Mouse (Mus musculus): ENCODE measurements around the gene Gpr182. TPM values are rescaled to one million over a fixed set of nuclear protein-coding genes. Genes with fewer than 3 reads are reported as not detected.
"Not testable (repeated sequence)": the region's sequence is repeated elsewhere in the genome, so short reads cannot be mapped to it uniquely, and the experiment has no call there.

The Gpr182 gene
- polyA plus RNA-seq (2014; fragmentation: Nextera tagmentation; extraction: Ambion mirVana), result 2.6 and 3.2 TPM in 2 replicates

DNA sequence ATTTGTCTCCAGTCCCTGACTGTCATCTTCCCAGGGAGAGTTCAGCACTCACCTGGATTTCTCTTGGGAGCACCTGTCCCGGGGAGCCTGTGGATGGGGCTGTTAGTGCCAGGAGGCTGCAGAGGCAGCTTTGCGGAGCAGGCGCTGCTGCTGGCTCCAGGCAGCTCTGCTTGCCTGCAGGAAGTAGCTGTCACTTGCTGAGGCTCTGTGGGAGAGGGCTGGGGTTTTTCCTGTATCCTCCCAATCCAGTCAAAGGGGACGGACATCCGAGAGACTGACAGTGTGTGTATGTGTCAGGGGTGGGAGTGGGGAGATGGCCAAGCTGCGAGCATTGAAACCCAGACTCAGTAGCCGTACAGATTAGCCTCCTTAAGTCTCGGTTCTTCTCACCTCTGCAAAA, at the start of gene Gpr182:
Gene Gpr182 (minus strand): TSS at position 185 of the 400 bp plus-strand sequence.
- H3K9ac ChIP-seq, result no peak within 1 kb of the TSS
- H3K4me2 ChIP-seq, result peak within 1 kb of the TSS; percentile 54
- peak; percentile 61 for DNase-seq
- WGBS, result 27% methylated on average over 8 of the region's 8 CpGs
- H3K4me1 ChIP-seq (ENCODE audit: insufficient read depth), result 0 out of 2 replicates have a peak, but pooled peaks cover 5% of the 10 kb centered on the region
- TF ChIP-seq CTCF (IDR thresholded peaks at IDR 0.05; ENCODE audit: low read depth), result no peak
- no peaks in the 10 kb centered on the region for H3K9me3 ChIP-seq (ENCODE audit: low read depth, low read length)
- peaks cover 18% of the 10 kb centered on the region for H3K36me3 ChIP-seq (ENCODE audit: insufficient read depth)
- ATAC-seq (ENCODE audit: insufficient read depth), result peak; percentile 51; the same call in 1 of the 2 replicates
- no peak within 1 kb of the TSS for H3K27ac ChIP-seq (ENCODE audit: low read depth)
- H3K27me3 ChIP-seq (ENCODE audit: insufficient read depth, low read length), result no peaks in the 10 kb centered on the region
- peak within 1 kb of the TSS; percentile 24 for H3K4me3 ChIP-seq (ENCODE audit: low read depth, low read length)

DNA sequence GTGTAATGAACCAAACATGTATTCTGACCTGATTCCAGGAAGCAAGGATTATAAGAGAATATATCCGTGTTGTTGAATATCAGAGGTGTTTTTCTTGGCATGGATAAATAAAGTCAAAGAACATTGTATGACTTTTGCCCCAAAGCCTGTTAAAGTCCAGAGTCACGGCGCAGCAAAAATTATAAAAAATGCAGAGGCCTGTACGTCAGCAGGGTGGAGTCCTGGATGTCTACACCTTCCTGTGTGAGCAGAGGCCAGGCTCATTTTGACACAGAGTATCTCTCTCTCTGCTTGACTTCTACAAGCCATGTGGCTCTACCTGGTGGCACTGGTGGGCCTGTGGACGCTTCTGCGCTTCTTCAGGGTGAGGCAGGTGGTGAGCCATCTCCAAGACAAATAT, 49.4 kb upstream of the Gpr182 start, which contains the start of gene Rdh16:
Gene Rdh16 (plus strand): TSS at position 262 of the 400 bp plus-strand sequence.
- Histone ChIP-seq H3K9ac (no peak within 1 kb of the TSS), H3K4me1 (ENCODE audit: insufficient read depth) (no peaks in the 10 kb centered on the region), H3K27me3 (ENCODE audit: insufficient read depth, low read length) (no peaks in the 10 kb centered on the region), H3K36me3 (ENCODE audit: insufficient read depth) (no peaks in the 10 kb centered on the region), H3K4me3 (ENCODE audit: low read depth, low read length) (no peak within 1 kb of the TSS), H3K4me2 (no peak within 1 kb of the TSS), H3K27ac (ENCODE audit: low read depth) (no peak within 1 kb of the TSS), H3K9me3 (ENCODE audit: low read depth, low read length) (no peaks in the 10 kb centered on the region)
- ATAC-seq (ENCODE audit: insufficient read depth) (no peak), DNase-seq (no peak)
- 81% methylated on average over 6 of the region's 6 CpGs for WGBS
- no peak for TF ChIP-seq CTCF (IDR thresholded peaks at IDR 0.05; ENCODE audit: low read depth)

- Histone ChIP-seq H3K9me3 (ENCODE audit: low read depth, low read length) (no peaks in the 10 kb centered on the region; the same call in 1 of the 2 replicates), H3K27ac (ENCODE audit: low read depth) (no peak overlapping the region), H3K36me3 (ENCODE audit: insufficient read depth) (no peaks in the 10 kb centered on the region), H3K4me2 (no peak overlapping the region), H3K4me1 (ENCODE audit: insufficient read depth) (no peaks in the 10 kb centered on the region), H3K27me3 (ENCODE audit: insufficient read depth, low read length) (no peaks in the 10 kb centered on the region), H3K4me3 (ENCODE audit: low read depth, low read length) (no peak overlapping the region), H3K9ac (no peak overlapping the region)
- WGBS, result 76% methylated on average over 1 of the region's 1 CpGs
- TF ChIP-seq CTCF (IDR thresholded peaks at IDR 0.05; ENCODE audit: low read depth), result no peak
- DNase-seq (no peak), ATAC-seq (ENCODE audit: insufficient read depth) (no peak)
These were observed 47.8 kb upstream of the Gpr182 start for GRCm38 (mm10) chr10:127799295-127799694.

GRCm38 (mm10) chr10:127785411-127785810, 33.9 kb upstream of the Gpr182 start:
- H3K27me3 ChIP-seq (ENCODE audit: insufficient read depth, low read length), result not testable (repeated sequence)

GRCm38 (mm10) chr10:127782321-127782720, 30.8 kb upstream of the Gpr182 start:
- not testable (repeated sequence) for H3K4me3 ChIP-seq (ENCODE audit: low read depth, low read length); H3K4me2 ChIP-seq; H3K27ac ChIP-seq (ENCODE audit: low read depth); ATAC-seq (ENCODE audit: insufficient read depth); DNase-seq; H3K27me3 ChIP-seq (ENCODE audit: insufficient read depth, low read length); H3K9me3 ChIP-seq (ENCODE audit: low read depth, low read length); H3K4me1 ChIP-seq (ENCODE audit: insufficient read depth); H3K36me3 ChIP-seq (ENCODE audit: insufficient read depth); H3K9ac ChIP-seq
- WGBS, result 94% methylated on average over 17 of the region's 17 CpGs

More at GRCm38 (mm10) chr10:127785411-127785810, 33.9 kb upstream of the Gpr182 start:
- not testable (repeated sequence) for H3K27ac ChIP-seq (ENCODE audit: low read depth); H3K9ac ChIP-seq; H3K4me2 ChIP-seq; H3K4me3 ChIP-seq (ENCODE audit: low read depth, low read length); ATAC-seq (ENCODE audit: insufficient read depth); H3K36me3 ChIP-seq (ENCODE audit: insufficient read depth); H3K4me1 ChIP-seq (ENCODE audit: insufficient read depth); H3K9me3 ChIP-seq (ENCODE audit: low read depth, low read length); DNase-seq
- 92% methylated on average over 1 of the region's 1 CpGs for WGBS

GRCm38 (mm10) chr10:127776011-127776410, 24.5 kb upstream of the Gpr182 start, which contains the start of gene Rdh9:
Gene Rdh9 (plus strand): TSS chr10:127776386.
- no peaks in the 10 kb centered on the region for H3K27me3 ChIP-seq (ENCODE audit: insufficient read depth, low read length)
- WGBS, result 72% methylated on average over 2 of the region's 2 CpGs

DNA sequence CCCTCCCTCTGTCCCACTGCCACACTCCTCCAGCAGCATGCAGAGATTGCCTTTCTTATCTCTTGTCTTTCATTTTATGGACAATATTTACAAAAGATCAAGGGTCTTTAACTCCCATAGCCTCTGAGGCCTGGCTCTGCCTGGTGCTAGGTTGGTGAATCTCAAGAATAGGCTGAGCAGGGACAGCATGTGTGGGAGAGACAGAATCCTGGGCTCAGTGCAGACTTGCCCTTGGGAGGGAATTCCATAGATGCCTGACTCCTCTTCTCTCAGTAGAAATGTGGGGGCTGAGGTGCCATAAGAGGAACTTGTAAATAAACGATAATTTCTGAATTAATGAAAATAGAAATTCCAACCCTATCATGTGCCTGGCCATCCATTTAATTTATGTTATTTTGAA, 15.0 kb upstream of the Gpr182 start:
- Histone ChIP-seq H3K27me3 (ENCODE audit: insufficient read depth, low read length) (no peaks in the 10 kb centered on the region), H3K4me3 (ENCODE audit: low read depth, low read length) (no peak overlapping the region), H3K9ac (no peak overlapping the region), H3K36me3 (ENCODE audit: insufficient read depth) (no peaks in the 10 kb centered on the region), H3K4me1 (ENCODE audit: insufficient read depth) (no peaks in the 10 kb centered on the region), H3K27ac (ENCODE audit: low read depth) (no peak overlapping the region), H3K9me3 (ENCODE audit: low read depth, low read length) (no peaks in the 10 kb centered on the region), H3K4me2 (no peak overlapping the region)
- DNase-seq (no peak), ATAC-seq (ENCODE audit: insufficient read depth) (no peak)
- TF ChIP-seq CTCF (IDR thresholded peaks at IDR 0.05; ENCODE audit: low read depth), result no peak
- WGBS, result 76% methylated on average over 1 of the region's 1 CpGs

More at GRCm38 (mm10) chr10:127776011-127776410, 24.5 kb upstream of the Gpr182 start, which contains the start of gene Rdh9:
- Histone ChIP-seq H3K36me3 (ENCODE audit: insufficient read depth) (no peaks in the 10 kb centered on the region), H3K4me3 (ENCODE audit: low read depth, low read length) (no peak within 1 kb of the TSS), H3K9ac (no peak within 1 kb of the TSS), H3K4me2 (no peak within 1 kb of the TSS), H3K4me1 (ENCODE audit: insufficient read depth) (no peaks in the 10 kb centered on the region), H3K27ac (ENCODE audit: low read depth) (no peak within 1 kb of the TSS), H3K9me3 (ENCODE audit: low read depth, low read length) (no peaks in the 10 kb centered on the region)
- DNase-seq (no peak), ATAC-seq (ENCODE audit: insufficient read depth) (no peak)
- TF ChIP-seq CTCF (IDR thresholded peaks at IDR 0.05; ENCODE audit: low read depth), result no peak

Measured in lung, embryonic 14.5 days (tissue).